Mouse (Mus musculus) neural tube, postnatal 0 days (tissue): ENCODE data around the gene Nup88. TPM values are rescaled to one million over a fixed set of nuclear protein-coding genes. Genes with fewer than 3 reads are reported as not detected.

Experiments
- polyA plus RNA-seq: library from polyadenylated mRNA; unstranded; fragments of >200 nt; fragmentation: Nextera tagmentation; extraction: Ambion mirVana; gene quantifications from 2 replicates; pipeline ENCODE4 v1.2.1, GENCODE M21; 2015

Nup88 gene
- polyA plus RNA-seq, result 80.3 and 86.6 TPM in 2 replicates

DNA sequence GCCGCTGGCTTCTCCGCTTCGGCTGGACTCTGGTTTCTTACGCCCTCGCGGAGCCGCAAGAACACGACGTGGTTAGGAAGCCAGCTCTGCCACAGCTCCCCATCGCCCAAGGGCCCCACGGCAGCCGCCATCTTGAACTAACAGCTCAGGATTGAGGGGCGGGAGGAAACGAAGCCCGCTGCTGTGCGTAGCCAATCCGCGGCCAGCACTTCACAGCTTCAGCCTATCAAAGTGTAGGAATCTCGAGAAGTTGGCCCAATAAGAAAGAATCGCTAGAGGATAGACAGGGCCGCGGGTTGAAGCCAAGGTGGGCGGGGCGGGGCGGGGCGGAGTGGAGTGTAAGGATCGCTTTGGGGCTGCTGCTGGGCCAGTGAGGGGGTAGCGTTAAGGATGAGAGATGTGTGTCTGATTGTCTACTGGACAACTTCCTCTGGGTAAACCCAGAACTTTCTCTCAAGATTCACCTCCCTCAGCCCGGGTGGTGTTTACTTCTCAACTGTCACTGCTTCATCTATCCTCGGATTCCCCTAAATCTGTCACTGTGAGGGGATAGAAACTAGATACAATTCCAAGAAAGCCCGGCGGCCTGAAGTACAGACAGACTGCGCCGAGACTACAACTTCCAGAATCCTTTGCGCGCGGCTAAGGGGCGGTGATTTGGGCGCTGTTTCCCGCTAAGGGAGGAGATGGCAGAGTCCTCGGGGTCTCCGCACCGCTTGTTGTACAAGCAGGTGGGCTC lies at the start of gene Nup88, which contains the start of gene Rpain:
Gene Nup88, minus strand, starts transcription at position 153 of the 739 bp plus-strand sequence.
Gene Rpain, plus strand, starts transcription at position 393 of the 739 bp plus-strand sequence.

DNA sequence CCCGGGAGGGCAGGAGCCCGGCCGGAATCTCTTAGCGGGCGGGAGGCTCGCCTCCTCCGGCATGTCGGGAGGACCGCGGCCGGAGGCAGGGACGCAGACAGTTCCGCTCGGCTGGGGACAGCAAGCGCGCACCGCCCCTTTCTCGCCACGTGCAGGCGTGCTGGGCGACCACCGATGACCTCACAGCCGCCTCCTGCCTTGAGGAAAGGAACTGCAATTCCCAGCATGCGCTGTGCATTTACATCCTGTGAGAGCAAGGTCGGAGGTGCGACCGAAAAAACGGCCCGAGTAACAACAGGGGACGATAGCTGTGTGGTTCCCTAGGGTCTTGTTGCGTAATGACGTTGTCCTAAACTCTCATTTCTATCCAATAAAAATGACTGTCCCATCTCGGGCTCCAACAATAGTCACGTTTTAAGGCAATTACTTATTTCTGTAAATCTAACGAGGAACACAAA lies 34.6 kb upstream of the Nup88 start, which contains the start of gene Dhx33:
Gene Dhx33, minus strand, starts transcription at position 122 of the 458 bp plus-strand sequence.

DNA sequence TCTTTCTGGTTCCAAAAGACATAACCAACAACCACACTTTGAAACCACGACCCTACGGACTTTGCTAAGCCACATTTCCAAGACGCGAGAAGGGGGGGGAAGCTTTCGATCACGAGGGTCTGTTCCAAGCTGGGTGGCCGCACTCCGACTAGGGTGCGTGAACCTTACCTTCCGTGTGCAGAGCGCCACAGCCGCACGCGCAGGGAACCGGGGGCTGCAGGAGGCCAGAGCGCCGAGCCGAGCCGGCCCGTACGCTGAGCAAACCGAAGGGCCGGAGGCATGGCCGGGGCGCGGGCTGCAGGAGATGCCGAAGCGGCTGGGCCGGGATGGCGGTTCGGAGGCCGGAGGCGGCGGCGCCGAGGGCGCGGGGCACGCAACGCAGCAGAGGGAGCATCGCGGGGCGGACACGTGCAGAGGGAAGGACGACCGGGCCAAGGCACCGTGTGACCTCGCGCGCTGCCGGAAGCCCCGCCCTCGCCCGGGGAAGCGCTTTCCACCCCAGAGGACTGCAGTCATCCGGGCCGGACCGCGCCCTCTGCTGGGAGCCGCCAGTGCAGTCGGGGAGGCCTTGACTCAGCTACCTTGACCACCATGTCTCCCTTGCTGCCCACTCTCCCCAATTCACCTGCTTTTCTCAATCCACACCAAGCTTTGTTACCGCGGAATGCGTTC lies 12.9 kb upstream of the Nup88 start, which contains the start of gene C1qbp:
Gene C1qbp, minus strand, starts transcription at position 470 of the 672 bp plus-strand sequence.

Other genes with a start within 250 kb of the Nup88 start
- 13.2 and 15.0 TPM in 2 replicates for gene Zfp3, start 205.8 kb downstream of the Nup88 start, polyA plus RNA-seq
- gene Scimp, start 157.4 kb downstream of the Nup88 start, polyA plus RNA-seq, result 0.28 and 0.36 TPM in 2 replicates
- 98.5 and 103 TPM in 2 replicates for gene Rabep1, start 125.2 kb downstream of the Nup88 start, polyA plus RNA-seq
- gene Rpain, start 240 bp upstream of the Nup88 start, polyA plus RNA-seq, result 68.7 and 70.7 TPM in 2 replicates
- gene C1qbp, start 13.1 kb upstream of the Nup88 start, polyA plus RNA-seq, result 180 and 197 TPM in 2 replicates
- 8.2 and 9.2 TPM in 2 replicates for gene Dhx33, start 34.5 kb upstream of the Nup88 start, polyA plus RNA-seq
- 15.8 and 17.7 TPM in 2 replicates for gene Mis12, start 49.6 kb upstream of the Nup88 start, polyA plus RNA-seq
- 24.3 and 27.5 TPM in 2 replicates for gene Derl2, start 49.9 kb upstream of the Nup88 start, polyA plus RNA-seq
- 736 and 759 TPM in 2 replicates for gene 6330403K07Rik, start 63.5 kb upstream of the Nup88 start, polyA plus RNA-seq
- gene Nlrp1a, start 174.7 kb upstream of the Nup88 start, polyA plus RNA-seq, result not detected in 2 replicates